Mouse (Mus musculus) small intestine, adult 2 months (tissue): ENCODE measurements around the gene Myl7.

Experiments
- CTCF ChIP-seq: fragments of 200-500 bp; IDR thresholded peaks from 2 replicates; pipeline ENCODE4 v1.5.1; 2012; ENCODE audit warnings: low read depth, mild to moderate bottlenecking, control low read depth, inconsistent platforms, low read length, moderate library complexity, mixed read lengths; ENCODE audit not compliant: insufficient replicate concordance, insufficient read length; ENCODE audit errors: extremely low read depth
- POLR2A ChIP-seq: fragments of 200-500 bp; IDR thresholded peaks from 2 replicates; pipeline ENCODE4 v1.6.1; 2012; ENCODE audit warnings: low read depth, mild to moderate bottlenecking, control low read depth, inconsistent platforms, low read length, moderate library complexity

- TF ChIP-seq POLR2A (no peak), CTCF (no peak)
Observed at GRCm38 (mm10) chr11:5905778-5906518, 7.4 kb upstream of the Myl7 start.
